Mouse (Mus musculus): ENCODE measurements around the gene Tmie. TPM values are rescaled to one million over a fixed set of nuclear protein-coding genes. Genes with fewer than 3 reads are reported as not detected.
"Not testable (repeated sequence)": the region's sequence is repeated elsewhere in the genome, so short reads cannot be mapped to it uniquely, and the experiment has no call there.

Gene Tmie
- total RNA-seq, 2 experiments from 2014 or later, result 1.9 to 5.6 TPM

DNA sequence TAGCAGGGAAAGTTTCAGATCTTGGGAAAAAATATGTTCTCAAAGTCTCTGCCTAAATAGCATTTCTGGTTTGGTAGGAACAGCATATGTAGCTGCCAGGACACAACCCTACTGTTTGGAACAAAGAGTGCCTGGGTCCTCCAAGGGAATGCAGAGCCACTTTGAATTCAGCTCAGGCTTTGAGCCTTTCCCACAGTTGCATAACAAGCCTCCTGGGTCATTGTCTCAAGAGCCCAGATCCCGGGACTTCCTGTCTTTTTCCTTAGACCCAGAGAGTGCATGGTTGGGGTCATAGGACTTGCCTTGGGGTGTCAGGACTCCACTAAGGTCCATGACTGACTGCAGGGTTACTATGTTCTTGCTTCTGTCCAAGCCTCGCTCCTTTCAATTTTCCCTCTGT lies 43.8 kb downstream of the Tmie start:
- DNase-seq, result peak; percentile 38

GRCm38 (mm10) chr9:110834961-110835360 lies 45.0 kb downstream of the Tmie start:
- DNase-seq, result no peak

DNA sequence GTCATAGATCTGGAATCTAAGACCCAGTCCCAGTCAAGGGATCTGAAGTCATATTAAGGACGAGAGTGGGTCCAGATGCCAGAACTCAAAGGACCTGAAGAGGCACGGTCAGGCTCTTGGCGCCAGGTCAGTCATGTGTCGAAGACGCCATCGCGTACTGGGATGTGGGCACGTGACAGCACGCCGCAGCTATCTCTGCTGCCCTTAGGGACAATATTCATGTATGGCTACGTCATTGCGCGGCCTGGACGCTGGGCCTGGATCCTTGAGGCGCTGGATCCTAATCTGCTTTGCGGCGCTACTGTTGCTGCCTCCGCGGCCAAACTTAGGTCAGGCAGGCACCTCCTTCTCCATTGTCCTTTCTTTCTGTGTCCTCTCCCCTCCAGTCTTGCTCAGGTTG lies 45.5 kb downstream of the Tmie start, which contains the start of gene Prss45:
Gene Prss45, plus strand, starts transcription at position 178 of the 400 bp plus-strand sequence.
- no peak for DNase-seq

DNA sequence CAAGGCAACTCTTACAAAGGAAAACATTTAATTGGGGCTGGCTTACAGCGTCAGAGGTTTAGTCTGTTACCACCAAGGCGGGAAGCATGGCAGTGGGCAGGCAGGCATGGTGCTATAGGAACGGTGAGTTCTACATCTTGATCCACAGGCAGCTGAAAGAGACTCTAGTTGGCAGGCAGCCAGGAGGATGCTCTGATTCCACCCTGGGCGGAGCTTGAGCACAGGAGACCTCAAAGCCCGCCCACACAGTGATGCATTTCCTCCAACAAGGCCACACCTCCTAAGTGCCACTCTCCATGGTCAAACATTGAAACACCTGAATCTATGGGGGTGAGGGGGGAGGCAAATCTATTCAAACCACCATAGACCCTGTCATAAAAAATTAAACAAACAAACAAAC lies 46.9 kb downstream of the Tmie start:
- no peak for DNase-seq

DNA sequence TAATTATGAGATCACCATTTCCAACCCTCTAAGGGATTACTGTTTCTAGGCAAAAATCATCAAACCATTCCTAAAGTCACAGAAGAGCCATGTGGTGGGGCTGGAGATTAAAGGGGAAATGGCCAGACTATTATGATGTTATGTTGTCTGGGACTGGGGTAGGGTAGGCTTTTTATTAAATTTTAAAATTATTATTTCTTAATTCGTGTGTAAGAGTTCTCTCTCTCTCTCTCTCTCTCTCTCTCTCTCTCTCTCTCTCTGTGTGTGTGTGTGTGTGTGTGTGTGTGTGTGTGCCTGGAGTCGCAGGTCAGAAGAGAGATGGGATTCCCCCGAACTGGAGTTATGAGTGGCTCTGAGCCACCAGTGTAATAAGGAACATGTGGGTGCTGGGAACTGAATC lies 53.5 kb downstream of the Tmie start, which contains the start of gene Prss43:
Gene Prss43, plus strand, starts transcription at position 301 of the 400 bp plus-strand sequence.
- no peak for DNase-seq

DNA sequence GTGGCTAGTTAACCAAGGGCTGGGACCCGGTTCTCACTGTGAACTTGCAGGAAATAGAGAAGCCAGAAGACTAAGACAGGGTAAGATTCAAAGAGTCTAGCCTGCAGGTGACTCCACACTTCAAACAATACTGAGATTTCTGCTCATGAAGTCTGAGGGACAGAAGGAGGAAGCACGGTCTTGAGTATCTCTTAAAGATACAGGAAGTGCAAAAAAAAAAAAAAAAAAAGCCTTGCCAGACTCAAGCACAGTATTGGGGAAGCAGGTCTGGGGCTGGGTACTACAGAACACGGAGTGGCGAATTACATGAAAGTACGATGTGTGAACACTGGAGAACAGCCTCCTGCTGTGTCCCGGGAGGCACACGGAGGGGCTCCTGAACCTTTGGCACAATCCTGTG lies 54.1 kb downstream of the Tmie start:
- no peak for DNase-seq

DNA sequence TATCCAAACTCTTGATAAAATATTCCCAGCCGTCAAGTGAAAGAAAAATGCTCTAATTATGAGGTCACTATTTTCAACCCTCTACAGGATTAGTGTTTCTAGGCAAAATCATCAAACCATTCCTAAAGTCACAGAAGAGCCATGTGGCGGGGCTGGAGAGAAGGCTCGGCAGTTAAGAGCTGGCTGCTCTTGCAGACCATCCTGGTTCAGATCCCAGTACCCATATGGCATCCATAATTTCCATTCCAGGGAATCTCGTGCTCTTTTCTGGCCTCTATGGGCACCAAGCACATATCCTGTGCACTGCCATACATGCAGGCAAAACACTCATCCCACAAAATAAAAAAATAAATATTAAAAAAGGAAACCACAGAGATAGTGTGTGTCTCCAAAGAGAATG lies 54.5 kb downstream of the Tmie start:
- no peak for DNase-seq

DNA sequence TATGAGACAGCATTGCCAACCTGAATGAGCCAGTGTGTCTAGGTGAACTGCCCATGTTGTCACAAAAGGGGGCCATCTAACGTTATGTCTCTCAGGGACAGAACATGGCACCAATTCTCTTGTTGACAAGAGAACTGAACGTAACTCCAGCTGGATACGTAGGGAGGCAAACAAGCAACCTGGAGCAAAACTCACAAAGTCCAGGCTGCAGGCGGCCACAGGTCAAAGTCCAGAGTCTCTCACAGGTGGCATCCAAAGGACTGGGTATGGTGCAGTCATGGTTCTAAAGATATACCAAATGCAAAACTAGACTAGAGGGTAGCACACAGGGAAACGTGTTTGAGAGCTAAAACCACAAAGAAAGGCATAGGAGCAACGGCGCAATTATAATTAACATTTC lies 58.5 kb downstream of the Tmie start:
- DNase-seq, result no peak

DNA sequence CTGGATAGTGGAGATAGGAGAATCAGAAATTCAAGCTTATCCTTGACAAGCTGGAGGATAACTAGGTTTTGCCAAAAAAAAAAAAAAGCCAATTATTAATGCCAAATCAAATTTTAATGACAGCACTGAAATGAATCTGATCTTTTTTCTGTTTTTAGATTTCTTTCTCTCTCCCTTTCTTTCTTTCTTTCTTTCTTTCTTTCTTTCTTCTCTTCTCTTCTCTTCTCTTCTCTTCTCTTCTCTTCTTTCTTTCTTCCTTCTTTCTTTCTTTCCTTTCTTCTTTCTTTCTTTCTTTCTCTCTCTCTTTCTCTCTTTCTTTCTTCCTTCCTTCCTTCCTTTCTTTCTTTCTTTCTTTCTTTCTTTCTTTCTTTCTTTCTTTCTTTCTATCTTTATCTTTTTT lies 59.4 kb downstream of the Tmie start:
- not testable (repeated sequence) for DNase-seq

Small RNA genes lying within 50 kb of the gene (microRNA-seq; reads per million reads assigned to microRNA genes)
- gene Gm24269, result not detected

Other genes starting within 250 kb of the Tmie start
- gene Nbeal2, start 226.0 kb downstream of the Tmie start, total RNA-seq (2021), result 10 to 100 TPM in 1 of 2 experiments, 1 to 10 TPM in 1; 8.2 to 12.0 TPM
- gene Ccdc12, start 223.6 kb downstream of the Tmie start, total RNA-seq (2021), result 10 to 100 TPM; 64.3 to 66.0 TPM
- 10 to 100 TPM; 10.6 to 78.0 TPM for gene Myl3, start 138.3 kb downstream of the Tmie start, total RNA-seq (2021)
- gene Pth1r, start 133.0 kb downstream of the Tmie start, total RNA-seq (2021), result 10 to 100 TPM; 13.4 to 13.9 TPM
- gene Prss42, start 81.9 kb downstream of the Tmie start, total RNA-seq (2021), result not detected
- gene Prss44, start 66.1 kb downstream of the Tmie start, total RNA-seq (2021), result not detected
- gene Prss43, start 53.4 kb downstream of the Tmie start, total RNA-seq (2021), result not detected
- not detected for gene Prss45, start 45.5 kb downstream of the Tmie start, total RNA-seq (2021)
- not detected for gene Prss46, start 35.6 kb downstream of the Tmie start, total RNA-seq (2021)
- gene Prss50, start 22.1 kb downstream of the Tmie start, total RNA-seq (2021), result under 1 TPM in 1 of 2 experiments, not detected in 1; 0.67 TPM
- 10 to 100 TPM; 16.4 to 18.2 TPM for gene Als2cl, start 243 bp downstream of the Tmie start, total RNA-seq (2021)
- not detected for gene Fam240a, start 36.7 kb upstream of the Tmie start, total RNA-seq (2021)
- gene Tdgf1, start 66.0 kb upstream of the Tmie start, total RNA-seq (2021), result not detected
- 1 to 10 TPM; 2.2 to 5.4 TPM for gene Lrrc2, start 71.4 kb upstream of the Tmie start, total RNA-seq (2021)
- 10 to 100 TPM in 1 of 2 experiments, 1 to 10 TPM in 1; 7.5 to 10.3 TPM for gene Rtp3, start 110.5 kb upstream of the Tmie start, total RNA-seq (2021)
- 10 to 100 TPM; 14.8 to 15.6 TPM for gene Ltf, start 139.2 kb upstream of the Tmie start, total RNA-seq (2021)
- 1 to 10 TPM; 3.4 to 4.8 TPM for gene Ccrl2, start 177.4 kb upstream of the Tmie start, total RNA-seq (2021)
- gene Lrrfip2, start 237.5 kb upstream of the Tmie start, total RNA-seq (2021), result 10 to 100 TPM; 41.7 to 50.1 TPM

Data from adrenal gland, postnatal 10 days (tissue).